Mouse (Mus musculus): ENCODE results near the gene Trim46.

The Trim46 gene

DNA sequence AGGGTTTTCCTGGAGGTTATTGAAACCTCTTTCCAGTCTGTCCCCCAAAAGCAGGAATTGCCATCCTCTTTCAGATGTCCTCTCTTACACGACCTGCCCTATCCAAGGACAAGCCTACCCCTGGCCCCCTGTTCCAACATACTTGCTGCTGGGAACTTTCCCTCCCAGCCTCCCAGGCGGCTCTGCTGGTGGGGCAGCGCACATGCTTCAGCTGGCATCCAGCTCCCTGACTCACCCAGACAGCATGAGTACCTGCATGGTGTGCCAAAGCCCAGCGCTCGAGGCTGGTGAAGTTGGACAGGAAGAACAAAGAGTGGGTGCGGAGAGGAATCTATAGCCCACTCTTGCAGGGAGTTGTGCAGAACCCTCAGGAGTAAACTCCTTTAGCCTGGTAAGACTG, 24.8 kb upstream of the Trim46 start:
- peak; percentile 82 for DNase-seq

DNA sequence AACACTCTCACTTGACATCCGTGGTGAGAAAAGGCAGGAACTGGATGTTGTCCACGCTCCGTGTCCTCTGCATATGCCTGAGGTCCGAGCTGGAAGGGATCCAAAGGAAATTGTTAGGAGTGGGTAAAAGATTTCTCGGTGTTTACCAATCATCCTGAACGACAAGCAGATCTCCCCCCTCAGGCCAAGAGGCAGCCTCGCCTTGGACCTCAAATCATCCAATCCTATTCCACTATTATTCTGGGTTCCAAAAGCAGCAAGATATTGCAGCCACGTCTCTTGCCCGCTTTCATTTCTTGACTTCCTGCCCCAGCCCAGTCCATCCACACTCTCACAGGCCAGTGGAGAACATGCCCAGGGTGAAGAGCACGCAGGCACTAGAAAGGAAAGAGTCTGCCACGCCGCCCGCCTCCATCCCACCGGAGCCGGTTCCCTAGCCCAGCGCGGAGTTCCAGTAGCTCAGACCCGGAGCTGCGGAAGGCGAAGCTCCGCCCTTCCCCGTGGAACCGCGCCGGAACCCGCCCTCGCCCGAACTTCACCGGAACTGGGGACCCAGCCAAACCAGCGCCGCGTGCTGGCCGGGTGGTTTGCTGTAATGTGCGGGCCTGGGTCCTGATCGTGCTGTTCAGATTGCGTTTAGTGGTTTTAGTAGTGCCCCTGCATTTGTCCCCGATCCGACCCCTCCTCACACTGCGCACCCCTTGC, 24.1 kb upstream of the Trim46 start, which contains the start of gene Slc50a1:
Slc50a1 (minus strand) TSS at position 520 of the 705 bp plus-strand sequence.
- DNase-seq, result peak; percentile 89

DNA sequence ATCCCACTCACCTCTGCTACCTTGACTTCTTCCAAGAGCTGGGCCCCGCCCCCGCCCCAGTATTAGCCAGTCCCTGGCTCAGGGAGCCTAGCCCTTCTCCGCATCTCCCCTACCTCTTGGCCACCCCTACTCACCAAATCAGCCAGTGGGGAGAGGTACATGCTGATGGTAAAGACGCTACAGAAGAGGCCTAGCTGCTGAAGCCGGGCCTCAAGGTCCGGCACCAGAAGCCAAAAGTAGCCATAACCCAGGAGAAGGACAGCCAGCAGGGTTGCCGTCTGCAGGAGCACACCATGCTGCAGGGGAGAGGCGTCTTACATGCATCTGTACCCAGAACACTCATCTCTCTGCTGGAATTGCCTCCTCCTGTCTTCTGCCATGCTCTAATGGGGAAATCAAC, 22.8 kb upstream of the Trim46 start:
- no peak for DNase-seq

DNA sequence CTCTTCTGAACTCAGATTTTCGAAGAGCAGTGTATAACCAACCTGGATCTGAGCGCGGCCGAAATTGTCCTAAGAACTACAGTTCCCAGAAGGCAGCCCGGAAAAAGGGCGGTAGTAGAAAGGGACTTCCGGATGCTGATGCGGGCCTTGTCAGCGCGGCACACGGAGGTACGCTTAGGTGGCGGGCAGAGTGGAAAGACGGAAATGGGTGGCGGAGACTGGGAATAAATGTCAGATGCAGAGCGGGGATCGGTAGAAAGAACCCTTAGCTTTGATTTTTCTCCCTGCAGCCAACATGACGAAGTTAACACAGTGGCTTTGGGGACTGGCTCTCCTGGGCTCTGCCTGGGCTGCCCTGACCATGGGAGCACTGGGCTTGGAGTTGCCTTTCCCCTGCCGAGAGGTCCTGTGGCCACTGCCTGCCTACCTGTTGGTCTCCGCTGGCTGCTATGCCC, 20.4 kb upstream of the Trim46 start:
- DNase-seq, result peak; percentile 90

DNA sequence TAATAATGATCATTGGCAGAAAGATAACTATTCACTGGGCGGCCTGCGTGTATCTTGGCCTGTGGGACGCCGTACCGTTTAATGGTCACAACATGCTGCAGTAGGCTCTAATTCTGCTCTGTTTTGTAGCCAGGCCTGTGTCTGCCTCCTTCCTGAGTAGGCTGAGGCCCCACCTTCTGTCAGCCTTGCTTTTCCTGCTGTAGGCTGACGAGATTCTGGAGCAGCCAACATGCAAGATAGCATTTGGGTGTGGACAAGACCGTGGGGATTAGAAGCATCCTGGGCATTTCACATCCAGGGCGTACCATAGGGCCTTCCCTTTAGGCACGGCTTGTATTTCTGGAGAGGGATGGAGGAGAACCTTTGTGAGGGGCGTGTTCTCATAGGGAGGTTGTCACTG, 16.3 kb upstream of the Trim46 start:
- DNase-seq, result no peak

DNA sequence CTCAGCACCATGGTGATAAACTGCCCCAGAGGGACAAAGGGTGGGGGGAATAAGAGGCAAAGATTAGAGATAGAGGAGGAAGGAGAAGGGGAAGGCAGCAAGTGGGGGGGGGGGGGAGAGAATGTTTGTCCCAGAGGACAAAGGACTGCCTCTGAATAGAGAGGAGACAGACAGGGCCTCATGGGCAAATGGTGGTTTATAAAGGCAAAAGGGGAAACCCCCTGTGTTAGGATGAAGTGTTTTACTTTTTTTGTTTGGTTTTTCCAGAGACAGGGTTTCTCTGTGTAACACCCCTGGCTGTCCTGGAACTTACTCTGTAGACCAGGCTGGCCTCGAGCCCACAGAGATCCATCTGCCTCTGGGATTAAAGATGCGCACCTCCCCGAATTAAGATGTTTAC, 14.1 kb upstream of the Trim46 start:
- no peak for DNase-seq

DNA sequence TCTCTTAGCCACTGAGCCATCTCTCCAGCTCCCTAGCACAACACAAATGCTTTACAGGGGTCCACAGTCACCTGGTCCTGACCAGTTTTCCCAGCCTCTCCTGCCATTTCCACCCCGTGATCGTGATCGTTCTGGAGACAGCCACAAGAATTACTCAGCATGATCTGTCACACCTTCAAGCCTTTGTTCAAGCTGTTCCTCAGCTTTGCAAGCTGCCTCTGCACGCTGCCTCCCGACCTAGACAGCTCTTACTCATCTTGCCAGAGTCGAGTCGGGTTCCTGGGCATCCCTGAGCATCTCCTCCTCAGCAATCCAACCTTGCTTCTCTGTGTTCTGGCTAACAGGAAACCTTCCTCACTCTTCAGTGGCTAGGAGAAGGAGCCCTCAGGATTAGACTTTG, 13.0 kb upstream of the Trim46 start, which contains the start of gene Dpm3:
Dpm3 (plus strand) TSS at position 283 of the 400 bp plus-strand sequence.
- DNase-seq, result peak; percentile 57

DNA sequence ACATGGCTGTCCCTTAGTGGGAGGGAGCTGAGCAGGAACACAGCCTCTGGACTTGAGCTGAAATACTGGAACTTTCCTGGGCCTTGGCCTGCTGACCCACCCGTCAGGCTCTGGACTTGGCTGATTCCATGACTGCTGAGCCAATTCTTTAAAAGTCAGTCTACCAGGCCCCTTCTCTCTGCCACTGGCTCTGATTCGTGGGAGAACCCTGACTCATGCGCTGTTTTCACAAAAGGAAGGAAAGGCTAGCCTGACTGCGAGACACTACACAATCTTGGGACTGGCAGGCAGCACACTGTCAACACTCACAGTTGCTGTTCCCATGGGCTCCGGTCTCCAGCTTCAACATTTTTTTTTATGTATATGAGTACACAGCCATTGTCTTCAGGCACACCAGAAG, 10.1 kb upstream of the Trim46 start:
- DNase-seq, result no peak

DNA sequence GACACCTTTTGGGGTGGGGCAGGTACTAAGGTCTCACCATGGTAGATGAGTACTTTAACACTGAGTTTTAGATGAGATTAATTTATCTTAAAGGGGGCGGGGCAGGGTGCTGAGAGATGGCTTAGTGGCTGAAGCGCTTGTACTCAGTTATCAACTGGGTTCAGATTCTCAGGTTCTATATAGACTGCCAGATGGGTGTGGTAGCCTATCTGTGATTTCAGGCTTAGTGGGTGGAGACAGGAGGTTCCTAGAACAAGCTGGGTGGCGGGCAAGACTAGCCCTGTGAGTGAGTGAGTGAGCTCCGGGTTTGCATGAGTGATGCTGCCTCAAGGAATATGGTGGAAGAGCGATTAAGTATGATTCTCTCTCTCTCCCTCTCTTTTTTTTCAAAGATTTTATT, 8.9 kb upstream of the Trim46 start:
- DNase-seq, result no peak

DNA sequence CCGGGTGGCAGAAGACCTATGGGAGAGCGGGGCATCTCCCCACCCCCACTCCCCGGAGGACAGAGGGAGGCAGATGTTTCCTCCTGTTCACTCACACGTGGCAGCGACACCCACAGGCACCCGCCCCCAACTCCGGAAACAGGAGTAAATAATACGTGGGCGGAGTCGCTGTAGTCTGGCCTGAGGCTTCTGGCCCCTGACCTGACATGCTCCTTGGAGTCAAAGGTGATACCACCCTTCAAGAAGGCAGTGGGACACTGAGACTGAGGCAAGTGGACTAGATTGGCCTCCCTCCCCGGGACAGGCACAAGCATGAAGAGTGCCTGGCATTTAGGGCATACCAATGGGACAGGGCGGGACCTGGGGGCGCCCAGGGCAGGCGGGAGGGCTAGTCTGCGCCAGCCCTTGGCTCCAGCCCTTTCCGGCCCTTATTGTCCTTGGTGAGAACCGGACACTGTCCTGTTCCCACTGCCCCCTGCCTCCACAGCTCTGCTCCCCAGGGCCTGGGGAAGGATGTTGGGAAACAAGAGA, 5.3 kb upstream of the Trim46 start:
- DNase-seq, result no peak

DNA sequence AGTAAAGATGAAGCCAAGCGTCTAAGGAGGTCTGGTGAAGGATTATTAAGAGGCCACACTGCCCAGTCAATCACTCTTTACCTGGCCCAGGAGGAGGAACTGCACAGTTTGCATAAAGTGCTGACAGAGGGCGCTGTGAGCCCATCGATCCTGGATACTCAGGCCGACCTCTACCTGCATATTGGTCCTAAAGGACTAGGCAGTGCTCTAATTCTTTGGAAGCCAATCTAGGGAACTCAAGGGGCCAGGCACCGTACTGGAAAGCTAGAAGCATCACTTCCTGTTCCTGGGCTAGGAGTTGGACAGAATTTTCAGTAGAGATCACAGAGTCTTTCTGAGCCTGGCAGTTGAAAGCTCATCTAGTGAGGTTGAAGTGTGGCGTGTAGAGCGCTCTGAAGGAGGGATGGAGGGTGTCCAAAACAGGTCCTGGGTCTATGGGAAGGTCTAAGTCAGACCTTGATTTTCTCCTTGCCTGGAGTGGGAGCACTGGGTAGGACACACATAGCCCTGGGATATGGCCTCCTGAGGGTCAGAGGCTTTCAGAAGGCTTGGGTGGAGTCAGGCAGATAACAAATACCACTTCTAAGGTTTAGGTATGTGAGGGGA, 4.4 kb upstream of the Trim46 start:
- peak; percentile 55 for DNase-seq

DNA sequence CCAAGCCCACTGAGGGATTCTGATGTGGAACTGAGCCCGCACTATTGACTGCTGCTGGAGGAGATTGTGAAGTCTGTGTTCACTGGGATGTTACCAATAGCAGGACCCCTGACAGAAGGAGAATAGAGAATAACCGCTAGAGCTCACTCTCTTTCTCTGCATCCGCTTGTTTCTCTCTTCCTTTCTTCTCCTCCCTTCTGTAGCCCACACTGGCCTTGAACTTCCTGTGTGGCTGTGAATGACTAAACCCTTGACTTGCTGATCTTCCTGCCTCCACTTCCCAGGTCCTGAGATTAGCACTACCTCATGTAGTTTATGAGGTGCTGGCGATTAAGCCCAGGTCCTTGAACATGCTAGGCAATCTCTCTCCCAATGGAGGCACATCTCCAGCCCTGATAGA, 1.4 kb upstream of the Trim46 start:
- DNase-seq, result no peak

DNA sequence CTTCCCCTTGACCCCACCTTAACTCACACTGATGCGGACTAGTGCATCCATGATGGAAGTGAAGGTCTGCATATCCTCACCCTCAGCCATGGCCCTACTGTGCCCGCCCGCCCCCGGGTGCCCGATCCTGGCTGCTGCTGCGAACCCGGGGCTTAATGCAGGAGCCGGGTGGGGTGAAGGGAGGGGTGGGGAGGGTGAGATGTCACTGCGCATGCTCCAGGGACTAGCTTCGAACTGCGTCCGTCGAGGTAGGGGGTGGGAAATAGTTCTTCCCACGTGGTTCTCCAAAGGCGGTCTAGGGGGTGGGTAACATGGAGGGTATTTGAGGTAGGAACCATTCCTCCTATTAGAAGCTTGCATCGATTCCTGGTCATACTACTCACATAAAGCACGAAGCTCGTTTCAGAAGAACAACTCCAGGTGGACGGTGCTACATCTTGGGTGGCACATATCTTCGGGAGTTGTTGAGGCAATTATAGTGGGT, 379 bp downstream of the Trim46 start, which contains the start of gene Krtcap2:
Krtcap2 (plus strand) TSS at position 279 of the 484 bp plus-strand sequence.
- peak; percentile 85 for DNase-seq

DNA sequence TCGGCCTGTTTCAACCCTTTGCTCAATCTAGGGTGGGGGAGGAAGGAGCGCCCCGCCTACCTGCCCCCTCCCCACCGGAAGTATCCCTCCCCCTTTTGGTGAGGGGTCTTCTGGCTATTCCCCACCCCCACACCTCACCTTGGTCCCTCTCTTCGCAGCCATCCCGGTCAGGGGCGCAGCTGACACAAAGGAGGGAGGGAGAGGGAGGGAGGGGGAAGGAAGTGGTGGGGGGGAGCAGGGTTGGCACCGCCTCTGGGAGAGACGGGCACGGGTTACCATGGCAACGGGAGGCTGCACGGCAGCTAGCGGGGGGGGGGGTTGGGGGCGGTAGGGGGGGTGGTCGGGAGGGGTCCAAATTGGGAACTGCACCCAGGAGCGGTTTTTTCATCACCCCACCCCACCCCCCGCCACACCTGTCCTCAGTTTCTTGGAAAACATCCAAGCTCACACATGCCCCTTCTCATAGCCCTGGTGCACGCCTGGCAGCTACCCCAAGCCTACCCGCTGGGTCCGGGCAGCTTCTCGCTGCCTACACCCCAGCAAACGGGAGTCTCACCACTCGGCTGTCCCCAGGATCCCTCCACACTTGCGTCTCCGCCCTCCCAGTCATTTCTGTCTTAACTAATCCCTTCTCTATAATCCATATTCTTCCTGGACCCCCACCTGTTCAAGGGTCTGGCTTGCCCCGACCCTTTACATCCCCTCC, 974 bp downstream of the Trim46 start:
- peak; percentile 72 for DNase-seq

DNA sequence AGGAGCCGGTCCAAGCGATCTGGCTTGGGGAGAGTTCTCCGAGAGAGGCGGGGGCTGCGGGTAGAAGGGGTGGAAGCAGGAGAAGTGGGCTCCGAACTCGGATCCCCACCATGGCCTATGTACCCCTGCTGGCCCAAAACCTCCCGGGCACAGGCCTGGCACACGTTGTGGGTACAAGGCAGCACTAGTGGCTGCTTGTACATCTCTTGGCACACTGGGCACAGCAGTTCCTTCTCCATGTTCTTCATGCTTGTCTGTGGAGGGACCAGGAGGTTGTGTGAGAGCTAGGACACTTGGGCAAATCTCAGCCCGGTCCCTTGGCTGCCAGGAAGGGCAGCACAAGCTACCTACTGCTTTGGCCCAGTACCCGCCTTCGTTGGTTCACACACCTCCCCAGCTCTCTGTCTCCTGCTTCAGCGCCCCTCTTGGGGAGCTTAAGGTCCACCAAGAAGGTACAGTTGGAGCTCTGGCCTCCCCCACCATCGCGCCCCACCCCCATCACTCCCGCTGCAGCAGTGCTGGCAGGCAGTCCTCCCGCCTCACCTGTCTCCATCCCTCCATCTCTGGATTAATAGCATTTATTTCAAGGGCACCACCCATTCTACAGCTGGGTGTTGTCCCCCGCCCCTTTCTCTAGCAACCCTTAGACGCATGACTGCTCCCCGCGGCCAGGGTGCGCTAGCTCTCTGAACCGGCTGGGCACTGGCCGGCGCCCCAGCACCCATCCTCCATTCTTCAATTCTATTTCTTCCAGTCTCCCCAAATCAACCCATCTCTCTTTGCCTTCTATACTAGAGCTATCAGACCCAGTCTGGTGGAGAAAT, 1.7 kb downstream of the Trim46 start:
- DNase-seq, result no peak

DNA sequence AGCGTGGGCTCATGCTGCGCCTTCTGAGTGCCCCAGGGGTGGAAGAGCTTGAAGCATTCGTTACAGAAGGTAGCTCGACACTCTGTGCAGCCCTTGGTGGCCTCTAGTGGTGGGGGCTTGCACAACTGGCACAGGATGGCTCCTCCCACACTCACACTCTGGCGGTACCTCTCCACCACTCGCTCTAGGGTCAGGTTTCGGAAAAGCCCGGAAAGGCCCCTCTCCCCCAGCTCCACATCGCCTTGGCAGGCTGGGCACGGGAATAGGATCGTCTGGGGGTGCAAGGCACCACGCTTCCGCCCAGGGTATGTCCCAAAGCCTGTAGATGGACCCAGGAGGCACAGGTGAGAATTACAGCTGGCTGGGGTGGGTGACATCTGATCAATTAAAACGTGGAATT, 2.5 kb downstream of the Trim46 start:
- DNase-seq, result no peak

DNA sequence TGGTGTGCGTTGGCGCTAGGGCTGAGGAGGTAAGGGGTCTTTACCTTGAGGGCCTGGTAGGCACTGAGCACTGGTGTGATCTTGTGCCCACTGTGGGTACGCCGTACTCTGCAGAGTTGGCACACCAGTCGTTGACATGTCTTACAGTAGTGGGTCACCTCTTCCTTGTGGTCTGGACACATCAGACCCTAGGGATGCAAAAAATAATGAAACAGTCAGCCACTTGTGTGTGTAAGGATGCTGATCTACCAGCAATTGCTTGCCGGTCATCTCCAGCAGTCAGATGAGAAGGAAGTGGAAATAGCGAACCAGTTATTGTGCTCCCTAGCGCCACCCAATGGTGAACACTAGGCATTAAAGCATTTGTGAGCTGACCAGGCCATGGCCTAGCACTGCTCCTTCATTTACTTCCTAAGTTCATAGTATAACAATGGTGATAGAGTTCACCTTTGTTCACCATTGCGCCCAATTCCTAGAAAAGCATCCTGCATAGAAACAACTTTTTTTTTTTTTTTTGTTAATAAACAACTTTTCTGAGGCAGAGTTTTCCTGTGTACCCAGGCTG, 3.7 kb downstream of the Trim46 start:
- DNase-seq, result no peak

DNA sequence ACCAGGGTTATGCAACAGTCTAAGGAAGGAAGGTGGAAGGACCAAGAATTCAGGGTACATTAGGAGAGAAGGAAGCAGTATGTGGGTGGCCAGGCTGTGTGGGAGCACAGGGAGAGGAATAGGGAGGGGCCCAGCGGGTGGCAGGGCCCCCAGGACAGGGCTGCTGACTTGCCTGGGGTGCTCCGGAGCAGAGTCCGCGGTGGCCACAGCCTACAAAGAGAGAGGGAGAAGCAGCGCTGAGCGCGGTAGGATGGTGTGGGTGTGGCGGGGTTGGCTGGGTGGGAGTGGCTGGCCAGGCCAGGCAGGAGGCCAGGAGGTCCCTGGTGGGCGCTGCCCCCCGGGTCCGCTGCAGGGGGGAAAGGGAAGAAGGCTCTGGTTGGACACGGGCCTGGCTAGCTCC, 7.6 kb downstream of the Trim46 start:
- no peak for DNase-seq

DNA sequence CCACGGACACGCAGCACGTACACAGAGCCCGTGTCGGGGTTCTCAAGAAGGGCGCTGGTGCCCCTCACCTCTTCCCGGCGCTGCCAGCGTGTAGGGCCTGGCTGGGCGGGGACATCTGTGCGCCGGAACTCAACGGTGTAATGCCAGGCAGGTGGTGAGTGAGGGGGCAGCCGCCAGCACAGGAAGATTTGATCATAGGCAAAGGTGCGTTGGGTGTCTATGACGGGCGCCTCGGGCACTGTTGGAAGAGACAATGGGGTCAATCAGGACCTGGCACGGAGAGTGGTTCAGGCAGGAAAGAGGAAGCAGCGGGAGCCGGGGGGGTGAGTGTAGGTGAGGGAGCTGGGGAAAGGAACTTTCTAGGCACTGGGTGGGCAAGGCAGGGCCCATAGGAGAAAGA, 8.4 kb downstream of the Trim46 start:
- no peak for DNase-seq

DNA sequence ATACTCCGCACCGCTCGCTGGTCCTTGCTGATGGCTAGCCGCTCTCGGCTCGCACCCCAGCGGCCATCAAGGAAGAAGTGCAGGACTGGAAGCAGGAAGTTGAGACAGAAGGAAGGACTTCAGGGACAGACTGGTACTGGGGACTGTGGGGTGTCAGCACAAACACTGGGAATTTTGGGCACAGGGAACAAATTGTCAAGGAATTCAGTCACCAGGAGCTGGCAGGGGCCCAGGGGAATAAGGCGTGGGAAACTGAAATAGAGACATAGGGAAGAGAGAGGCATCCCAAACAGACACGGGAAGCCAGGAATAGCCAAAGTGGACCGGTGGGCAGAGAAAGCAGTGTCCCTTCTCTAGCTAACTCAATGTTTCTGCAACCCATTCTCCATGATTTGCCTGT, 9.6 kb downstream of the Trim46 start:
- peak; percentile 76 for DNase-seq

DNA sequence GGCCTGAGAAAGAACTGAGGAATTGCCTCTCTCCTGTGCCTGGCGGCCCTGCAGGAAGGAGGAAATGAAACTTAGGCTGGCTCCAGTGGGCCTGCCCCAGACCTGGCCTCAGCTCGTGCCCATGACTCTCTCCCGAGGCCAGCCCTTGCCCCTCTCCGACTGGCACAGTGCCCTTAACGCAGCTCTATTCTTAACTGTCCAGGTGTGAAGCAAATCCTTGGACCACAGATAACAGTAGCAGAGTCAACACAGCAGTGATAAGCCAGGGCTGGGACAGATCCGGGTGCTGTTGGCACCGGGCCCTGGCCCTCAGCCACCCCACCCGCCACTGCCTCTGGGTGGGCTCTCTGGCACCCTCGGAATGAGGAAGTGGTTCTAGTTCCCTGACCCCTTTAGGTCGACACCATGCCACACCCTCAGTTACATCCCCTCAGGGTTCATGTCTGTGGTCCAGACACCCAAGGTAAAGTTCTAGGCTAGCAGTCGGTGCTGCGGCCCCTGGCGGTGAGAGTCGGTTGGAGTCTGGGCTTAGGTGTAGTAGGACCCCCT, 12.5 kb downstream of the Trim46 start:
- DNase-seq, result no peak

DNA sequence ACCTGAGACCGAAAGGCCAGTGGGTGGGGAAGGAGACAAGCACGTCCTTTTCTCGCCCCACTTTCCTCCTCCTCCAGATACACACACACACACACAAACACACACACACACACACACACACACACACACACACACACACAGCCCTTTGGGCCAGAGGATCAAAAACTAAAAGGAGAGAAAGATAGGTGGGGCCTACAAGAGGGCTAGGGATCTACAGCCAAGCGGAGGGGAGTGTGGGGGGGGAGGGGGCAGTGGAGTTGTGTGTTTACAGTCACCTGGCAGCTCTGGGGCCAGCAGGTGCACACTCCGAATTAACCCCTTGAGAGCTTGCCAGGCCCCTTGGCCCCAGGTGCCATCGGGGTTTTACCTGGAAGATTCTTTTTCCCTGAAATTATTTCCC, 13.5 kb downstream of the Trim46 start:
- DNase-seq, result no peak

All from right cerebral cortex, adult 18-20 months (tissue).